Mouse (Mus musculus) C2C12 (cell line): ENCODE data around the gene Emc8. TPM values are rescaled to one million over a fixed set of nuclear protein-coding genes. Genes with fewer than 3 reads are reported as not detected.

ENCODE experiments used
- H3K27me3 ChIP-seq: one replicate; pipeline ENCODE4 v1.6.1; 2011; ENCODE audit not compliant: control insufficient read depth, insufficient read depth, insufficient read length
- H3K36me3 ChIP-seq: one replicate; pipeline ENCODE4 v1.6.1; 2011; ENCODE audit not compliant: control insufficient read depth, insufficient read depth
- H3K4me3 ChIP-seq: one replicate; pipeline ENCODE4 v1.5.1; 2011; ENCODE audit warnings: mild to moderate bottlenecking, control low read depth; ENCODE audit not compliant: poor library complexity, insufficient read depth, severe bottlenecking
- H3K79me2 ChIP-seq: one replicate; pipeline ENCODE4 v1.6.1; 2011; ENCODE audit not compliant: control insufficient read depth, insufficient read depth
- H3K79me3 ChIP-seq: one replicate; pipeline ENCODE4 v1.6.1; 2011; ENCODE audit warnings: low read depth, control low read depth
- H3ac ChIP-seq: one replicate; pipeline ENCODE3; 2011; ENCODE audit warnings: low read depth; ENCODE audit not compliant: control insufficient read depth, insufficient read length
- CEBPB ChIP-seq: IDR thresholded peaks from one replicate; pipeline ENCODE4 v1.6.1; 2011; ENCODE audit warnings: low read depth, mild to moderate bottlenecking, control low read depth, moderate library complexity
- CTCF ChIP-seq: IDR thresholded peaks from one replicate; pipeline ENCODE4 v1.5.1; 2011; ENCODE audit not compliant: control insufficient read depth, insufficient read depth, insufficient read length
- FOSL1 ChIP-seq: IDR thresholded peaks from one replicate; pipeline ENCODE4 v1.8.0; 2011; ENCODE audit warnings: mild to moderate bottlenecking, low read length; ENCODE audit not compliant: poor library complexity, insufficient read depth, severe bottlenecking
- MAX ChIP-seq: IDR thresholded peaks from one replicate; pipeline ENCODE4 v1.6.1; 2011; ENCODE audit warnings: mild to moderate bottlenecking, control low read depth
- MYOD1 ChIP-seq: IDR thresholded peaks from one replicate; pipeline ENCODE4 v1.6.1; 2011; ENCODE audit warnings: low read depth; ENCODE audit not compliant: control insufficient read depth, insufficient read length
- MYOG ChIP-seq: IDR thresholded peaks from one replicate; pipeline ENCODE4 v1.6.1; 2011; ENCODE audit not compliant: control insufficient read depth, insufficient read length; ENCODE audit errors: extremely low read depth
- USF1 ChIP-seq: IDR thresholded peaks from one replicate; pipeline ENCODE4 v1.6.1; 2011; ENCODE audit warnings: low read depth, mild to moderate bottlenecking, control low read depth, moderate library complexity
- polyA plus RNA-seq: library from polyadenylated mRNA; unstranded; fragments of >200 nt; fragmentation: generic; extraction: Trizol; gene quantifications from one replicate; pipeline ENCODE4 v1.2.1, GENCODE M21; 2012; ENCODE audit warnings: missing spikeins

The Emc8 gene
- polyA plus RNA-seq, 1 experiment, result 240 TPM

DNA sequence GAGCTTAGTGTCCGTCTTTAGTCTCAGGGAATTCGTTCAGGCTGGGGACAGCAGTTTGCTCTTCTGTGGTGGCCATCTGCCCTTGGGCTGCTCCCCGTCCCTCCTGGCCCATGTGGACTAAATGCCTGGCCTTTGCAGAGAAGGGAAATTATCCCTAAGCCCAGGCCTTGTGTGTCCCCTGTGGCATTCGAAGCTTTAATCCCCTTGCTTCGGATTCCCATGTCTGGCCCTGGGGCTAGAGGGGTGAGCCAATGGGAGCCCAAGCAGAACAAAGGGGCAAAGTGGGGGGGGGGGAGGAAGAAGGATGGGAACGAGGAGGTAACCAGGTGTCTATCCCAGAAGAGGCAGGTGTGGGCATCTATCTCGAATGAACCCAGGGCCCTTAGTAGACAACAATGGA, 20.8 kb downstream of the Emc8 start, which contains the start of gene 1190005I06Rik:
TSS of gene 1190005I06Rik (minus strand) at position 101 of the 400 bp plus-strand sequence.
- H3ac ChIP-seq, result no peak within 1 kb of the TSS
- H3K27me3 ChIP-seq, result no peaks in the 10 kb centered on the region
- no peaks in the 10 kb centered on the region for H3K79me3 ChIP-seq
- TF ChIP-seq MYOG, result no peak
- no peak for TF ChIP-seq USF1
- no peak for TF ChIP-seq CEBPB
- TF ChIP-seq MAX, result no peak
- TF ChIP-seq MYOD1, result no peak
- TF ChIP-seq CTCF, result no peak
- TF ChIP-seq FOSL1, result no peak
- no peaks in the 10 kb centered on the region for H3K79me2 ChIP-seq
- peaks cover 3% of the 10 kb centered on the region for H3K36me3 ChIP-seq
- H3K4me3 ChIP-seq, result no peak within 1 kb of the TSS

DNA sequence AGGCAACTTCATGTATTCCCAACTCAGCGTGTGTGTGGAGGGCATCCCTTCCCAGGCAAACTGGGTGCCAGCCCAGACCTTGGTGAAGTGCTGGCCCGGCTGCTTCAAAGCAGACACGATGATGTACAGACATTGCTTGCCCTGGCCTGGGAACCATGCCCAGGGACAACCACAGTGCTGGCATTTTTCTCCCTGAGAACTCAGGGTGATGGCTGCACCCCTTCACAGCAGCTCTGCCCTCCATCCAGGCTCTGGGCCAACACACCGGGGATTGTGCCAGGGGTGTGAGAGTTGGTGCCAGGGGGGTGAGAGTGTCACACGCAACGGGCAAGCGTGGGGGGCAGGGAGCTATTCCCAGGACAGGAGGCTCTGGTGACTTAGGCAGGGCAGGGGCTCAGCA, 23.7 kb downstream of the Emc8 start:
- H3K4me3 ChIP-seq, result no peak overlapping the region
- no peaks in the 10 kb centered on the region for H3K79me3 ChIP-seq
- TF ChIP-seq MYOG (no peak), FOSL1 (no peak), MAX (no peak)
- H3K36me3 ChIP-seq, result no peaks in the 10 kb centered on the region
- H3K79me2 ChIP-seq, result no peaks in the 10 kb centered on the region
- H3K27me3 ChIP-seq, result no peaks in the 10 kb centered on the region
- no peak overlapping the region for H3ac ChIP-seq

DNA sequence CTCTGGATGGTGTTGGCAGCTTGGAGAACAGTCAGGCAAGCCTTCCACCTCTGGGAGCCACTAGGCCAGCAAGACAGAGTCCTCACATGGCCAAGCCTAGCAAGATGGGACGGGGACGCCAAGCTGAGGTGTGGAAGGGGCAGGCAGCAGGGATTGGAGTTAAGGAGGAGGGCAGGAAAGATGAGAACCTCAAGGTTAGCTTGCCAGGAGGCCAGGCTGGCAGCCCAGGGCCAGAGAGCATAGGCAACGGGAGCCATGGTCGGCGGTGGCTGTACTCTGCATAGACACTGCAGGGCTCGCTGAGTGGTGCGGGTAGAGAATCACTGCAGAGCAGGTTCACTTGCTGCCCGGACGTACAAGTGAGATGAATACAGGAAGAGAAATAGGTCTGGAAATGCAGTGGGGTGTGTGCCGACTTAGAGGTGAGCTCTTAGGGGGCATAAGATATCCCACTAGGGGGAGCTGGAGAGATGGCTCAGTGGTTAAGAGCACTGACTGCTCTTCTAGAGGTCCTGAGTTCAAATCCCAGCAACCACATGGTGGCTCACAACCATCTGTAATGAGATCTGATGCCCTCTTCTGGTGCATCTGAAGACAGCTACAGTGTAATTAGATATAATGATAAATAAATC, 26.2 kb downstream of the Emc8 start:
- TF ChIP-seq MAX (no peak), CEBPB (no peak)
- no peak overlapping the region for H3ac ChIP-seq

DNA sequence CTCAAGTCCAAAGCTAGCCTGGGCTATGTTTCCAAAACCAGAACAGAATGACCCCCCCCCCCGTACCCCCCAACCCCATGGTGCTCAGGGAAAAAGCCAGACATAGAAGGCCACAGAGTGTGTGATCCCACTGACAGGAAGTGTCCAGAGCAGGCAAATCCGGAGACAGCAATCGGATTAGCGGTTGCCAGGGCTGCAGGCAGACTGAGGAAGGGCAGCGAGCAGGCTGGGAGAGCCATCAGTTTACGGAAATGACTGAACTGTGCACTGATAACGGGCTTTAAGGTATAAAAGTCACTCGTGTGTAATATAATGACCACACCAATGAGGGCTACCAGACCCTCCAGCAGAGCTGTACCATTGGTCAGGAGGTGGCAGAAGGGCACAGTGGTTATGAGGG, 27.1 kb downstream of the Emc8 start:
- H3K27me3 ChIP-seq, result no peaks in the 10 kb centered on the region
- H3K4me3 ChIP-seq, result no peak overlapping the region
- no peaks in the 10 kb centered on the region for H3K36me3 ChIP-seq
- no peaks in the 10 kb centered on the region for H3K79me3 ChIP-seq
- no peak overlapping the region for H3ac ChIP-seq
- TF ChIP-seq MYOD1 (no peak), MAX (no peak), CEBPB (no peak), CTCF (no peak), USF1 (no peak), FOSL1 (no peak), MYOG (no peak)
- H3K79me2 ChIP-seq, result no peaks in the 10 kb centered on the region

More for the DNA sequence above, 26.2 kb downstream of the Emc8 start:
- no peaks in the 10 kb centered on the region for H3K27me3 ChIP-seq
- no peak overlapping the region for H3K4me3 ChIP-seq
- H3K36me3 ChIP-seq, result no peaks in the 10 kb centered on the region
- no peaks in the 10 kb centered on the region for H3K79me3 ChIP-seq
- H3K79me2 ChIP-seq, result no peaks in the 10 kb centered on the region

DNA sequence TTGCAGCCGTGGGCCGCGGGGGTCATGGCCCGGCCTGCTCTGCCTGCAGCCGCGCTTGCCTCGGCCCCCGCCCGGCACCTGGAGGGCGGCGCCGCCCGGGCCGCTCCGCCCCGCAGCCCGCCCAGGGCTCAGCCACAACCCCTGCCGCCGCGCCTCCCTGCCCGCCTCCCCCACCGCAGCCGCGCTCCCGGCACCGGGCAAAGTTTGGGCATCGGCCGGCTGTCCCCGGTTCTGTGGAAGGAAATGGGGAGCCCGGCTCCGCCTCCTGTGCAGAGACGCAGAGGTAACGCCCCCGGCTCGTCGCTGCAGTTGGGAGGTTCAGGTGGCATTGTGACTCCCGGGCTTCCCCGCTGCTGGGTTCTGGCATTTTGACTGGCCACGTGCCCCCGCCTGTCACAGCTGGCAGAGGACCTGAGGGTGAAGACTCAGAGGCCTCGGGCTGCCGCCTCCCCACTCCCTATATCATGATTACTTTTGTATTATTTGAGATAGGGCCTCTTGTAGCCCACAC, 34.0 kb downstream of the Emc8 start:
- Histone ChIP-seq H3K36me3 (no peaks in the 10 kb centered on the region), H3ac (peak overlapping the region; percentile 25), H3K4me3 (peak overlapping the region; percentile 18), H3K27me3 (no peaks in the 10 kb centered on the region), H3K79me3 (no peaks in the 10 kb centered on the region), H3K79me2 (no peaks in the 10 kb centered on the region)
- peak; percentile 56 for TF ChIP-seq USF1
- TF ChIP-seq FOSL1, result no peak

DNA sequence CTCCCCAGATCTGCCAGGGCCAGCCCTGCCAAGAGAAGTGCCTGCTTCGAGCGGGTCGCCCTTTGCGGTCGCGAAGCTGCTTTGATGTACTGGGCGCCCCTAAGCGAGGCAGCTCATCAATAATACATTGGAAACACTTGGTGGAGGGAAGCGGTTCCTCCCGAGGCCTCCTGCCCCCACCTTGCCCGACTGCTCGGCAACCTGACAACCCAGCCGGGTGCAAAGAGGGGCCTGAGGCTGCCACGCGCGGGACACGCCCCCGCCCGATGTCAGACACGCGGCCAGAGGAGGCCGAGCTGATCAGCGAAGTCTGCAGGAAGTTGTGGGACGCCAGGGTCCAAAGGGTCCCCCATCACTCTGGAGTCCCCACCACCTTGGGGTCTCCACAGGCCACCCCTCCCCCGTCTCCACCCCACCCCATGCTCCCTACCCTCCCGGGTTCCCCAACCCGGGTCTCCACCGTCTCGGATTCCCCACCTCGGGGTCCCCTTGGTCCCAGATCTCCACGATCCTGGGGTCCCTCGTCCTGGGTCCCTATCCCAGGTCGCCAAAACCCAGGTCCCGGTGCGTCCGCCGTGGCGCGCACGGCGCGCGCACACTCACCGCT, 34.6 kb downstream of the Emc8 start:
- no peaks in the 10 kb centered on the region for H3K79me3 ChIP-seq
- TF ChIP-seq MAX (no peak), MYOG (no peak)
- no peaks in the 10 kb centered on the region for H3K36me3 ChIP-seq
- peak overlapping the region; percentile 25 for H3ac ChIP-seq
- no peaks in the 10 kb centered on the region for H3K27me3 ChIP-seq
- H3K4me3 ChIP-seq, result peak overlapping the region; percentile 18
- H3K79me2 ChIP-seq, result no peaks in the 10 kb centered on the region
